Mouse (Mus musculus) 3134 (cell line): ENCODE data around the gene Kirrel.

Experiments used
- DNase-seq: peaks from one replicate; pipeline ENCODE4 v3.0.0-alpha.2; 2011; ENCODE audit warnings: low spot score; ENCODE audit not compliant: insufficient read length; ENCODE audit errors: extremely low read depth

Gene Kirrel

DNA sequence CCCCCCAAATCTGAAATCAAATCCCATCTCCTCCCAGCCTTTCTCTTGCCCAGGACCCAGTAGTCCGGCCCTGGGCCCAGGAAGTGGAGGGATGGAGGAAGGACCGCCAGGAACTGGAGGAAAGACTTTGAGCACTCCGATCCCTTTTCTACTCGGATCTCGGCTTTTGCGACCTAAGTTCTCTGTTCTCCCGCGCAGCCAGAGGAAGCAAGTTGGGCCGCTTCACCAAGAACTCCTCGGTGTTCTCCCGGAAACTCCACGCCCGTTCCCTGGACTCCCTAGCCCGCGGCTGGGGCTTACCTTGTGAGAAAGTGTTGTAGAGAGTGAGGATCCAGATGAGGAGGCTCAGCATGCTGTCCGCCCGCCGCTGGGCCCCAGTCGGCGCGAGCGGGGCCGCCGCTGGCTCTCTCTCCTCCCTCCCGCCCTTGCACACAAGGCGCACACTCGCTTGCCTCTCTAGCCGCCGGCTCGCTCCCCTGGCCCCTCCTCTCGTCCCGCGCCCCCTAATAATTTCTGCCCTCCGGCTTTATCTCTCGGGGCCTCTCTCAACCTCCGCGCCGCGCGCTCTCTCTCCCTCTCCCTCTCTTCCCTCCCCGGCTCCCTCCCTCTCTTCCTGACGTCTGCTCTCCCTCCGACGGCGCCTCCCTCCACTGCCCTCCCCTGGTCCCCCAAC lies at the start of gene Kirrel:
Gene Kirrel, minus strand, starts transcription at position 652 of the 673 bp plus-strand sequence.
- no peak for DNase-seq

DNA sequence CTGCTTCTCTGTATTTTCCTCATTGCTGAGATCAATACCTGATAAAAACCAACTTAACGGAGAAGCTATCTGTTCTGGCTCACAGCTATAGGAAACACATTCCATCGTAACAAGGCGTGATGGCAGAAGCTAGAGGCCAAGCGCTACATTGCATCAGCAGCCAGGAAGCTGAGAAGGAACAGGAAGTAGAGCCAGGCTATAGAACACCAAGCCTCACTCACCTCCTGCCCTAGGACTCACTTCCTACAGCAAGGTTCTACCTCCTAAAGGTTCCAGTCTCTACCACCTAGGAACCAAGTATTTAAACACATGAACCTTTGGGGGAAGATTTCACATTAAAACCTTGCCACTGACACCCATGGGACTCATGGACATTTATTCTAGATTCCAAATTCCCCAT lies 49.1 kb upstream of the Kirrel start:
- DNase-seq: no peak

DNA sequence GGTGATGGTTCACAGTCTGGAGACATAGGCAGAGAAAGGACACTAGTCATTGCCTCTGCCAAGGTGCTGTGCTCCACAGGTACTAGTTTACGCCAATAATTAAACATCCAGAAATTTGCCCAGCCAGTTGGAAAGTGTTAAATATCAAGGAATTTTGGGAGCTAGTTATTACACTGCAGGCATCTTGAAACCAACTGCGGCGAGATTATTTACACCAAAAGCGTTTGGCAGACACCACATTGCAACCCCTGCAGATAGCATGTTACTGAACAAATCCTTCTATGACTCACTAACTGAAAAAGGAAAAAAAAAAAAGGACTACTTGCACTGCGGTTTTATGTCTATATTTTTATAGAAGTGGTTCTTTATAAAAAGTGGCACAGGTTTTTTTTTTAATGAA lies 47.8 kb upstream of the Kirrel start:
- no peak for DNase-seq

DNA sequence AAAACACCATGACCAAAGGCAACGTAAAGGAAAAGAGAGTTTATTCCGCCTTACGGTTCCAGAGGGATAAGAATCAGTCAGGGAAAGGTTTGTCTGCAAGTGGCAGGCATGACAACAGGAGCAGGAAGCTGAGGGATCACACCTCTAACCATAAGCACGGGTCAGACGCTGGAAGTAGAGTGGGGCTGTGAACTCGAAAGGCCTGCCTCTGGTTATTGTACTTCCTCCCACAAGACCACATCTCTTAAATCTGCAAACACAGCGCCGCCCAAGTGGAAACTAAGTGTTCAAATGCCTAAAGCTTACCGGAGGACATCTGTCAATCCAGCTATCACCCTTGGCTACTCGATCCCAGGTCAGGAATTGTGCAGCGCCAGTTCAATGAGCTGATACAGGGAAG lies 40.6 kb upstream of the Kirrel start:
- DNase-seq: no peak

DNA sequence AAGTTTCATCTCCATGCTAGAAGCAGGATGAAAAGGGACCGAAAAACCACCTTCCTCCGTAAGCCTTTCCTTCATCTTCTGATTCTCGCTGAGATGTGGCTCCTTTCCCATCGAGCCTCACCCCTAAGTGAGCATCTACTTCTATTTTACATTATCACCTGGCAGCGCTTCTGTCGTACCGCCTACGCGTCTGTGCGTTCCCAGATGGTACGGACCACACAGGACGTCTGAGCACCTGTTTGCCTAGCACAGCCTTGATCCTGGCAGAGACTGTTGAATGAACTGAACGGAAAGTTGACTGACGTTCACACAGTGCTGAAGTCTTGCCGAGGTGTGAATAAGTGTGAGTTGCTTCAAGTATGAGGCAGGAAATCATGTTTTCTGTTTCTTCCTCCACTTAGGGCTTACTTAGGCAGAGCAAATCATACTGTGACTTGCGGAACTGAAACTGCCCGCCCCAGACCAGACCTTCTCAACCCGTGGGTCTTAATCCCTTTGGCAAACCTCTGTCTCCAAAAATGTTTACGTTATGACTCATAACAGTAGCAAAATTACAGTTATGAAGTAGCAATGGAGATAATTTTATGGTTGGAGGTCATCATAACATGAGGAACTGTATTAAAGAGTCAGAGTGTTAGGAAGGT lies 39.8 kb upstream of the Kirrel start:
- no peak for DNase-seq

DNA sequence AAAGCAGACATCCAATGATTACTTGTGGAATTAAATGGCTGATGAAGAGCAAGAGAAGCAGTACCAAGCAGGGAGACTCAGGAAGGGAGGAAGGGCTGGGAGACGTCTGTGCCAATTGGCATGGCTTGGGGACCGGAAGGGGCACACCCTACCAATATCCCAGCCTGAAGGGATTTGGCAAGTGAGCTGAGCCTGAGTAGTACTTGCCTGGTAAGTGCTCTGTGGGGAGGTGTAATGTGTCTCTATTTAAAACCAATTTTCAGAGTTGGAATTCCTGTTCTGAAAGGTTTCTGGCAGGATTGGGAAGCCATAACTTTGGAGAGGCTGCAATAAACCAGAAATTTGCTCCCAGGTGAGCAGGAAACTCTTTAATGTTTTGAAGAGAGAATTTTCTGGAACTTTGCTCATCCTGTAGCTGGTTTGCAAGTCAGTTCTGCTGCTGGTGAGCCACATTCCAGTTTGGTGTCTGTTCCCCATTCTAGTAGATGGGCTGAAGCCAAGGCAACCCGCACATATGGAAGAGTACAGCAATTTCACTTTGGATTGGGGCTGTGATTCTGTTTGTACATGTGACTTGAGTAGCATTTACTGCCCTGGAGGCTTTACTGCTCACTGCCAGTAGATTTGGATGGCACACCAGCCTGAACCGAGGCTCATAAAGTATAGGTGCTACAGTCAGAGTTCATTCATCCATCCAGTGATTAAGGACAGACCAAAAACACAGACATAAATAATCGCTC lies 32.0 kb upstream of the Kirrel start:
- peak; percentile 22 for DNase-seq

DNA sequence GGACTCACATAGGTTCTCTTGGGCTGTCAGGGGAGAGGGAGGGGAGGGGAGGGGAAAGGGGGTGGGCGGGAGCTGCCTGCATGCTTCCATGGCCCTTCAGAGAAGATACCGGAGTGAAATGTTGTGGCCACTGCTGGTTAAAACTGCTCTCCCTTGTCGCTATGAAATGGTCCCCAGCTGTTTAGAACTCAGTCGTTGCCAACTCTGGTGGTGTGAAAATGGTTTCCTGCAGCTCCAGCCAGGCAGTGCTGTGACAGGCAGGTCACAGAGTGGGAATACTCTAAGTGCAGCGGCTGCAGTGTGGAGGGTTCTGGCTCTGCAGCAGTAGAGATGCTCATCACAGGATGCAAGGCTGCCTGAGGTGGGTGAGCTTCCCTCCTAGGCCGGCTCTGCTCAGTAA lies 22.1 kb upstream of the Kirrel start:
- no peak for DNase-seq

DNA sequence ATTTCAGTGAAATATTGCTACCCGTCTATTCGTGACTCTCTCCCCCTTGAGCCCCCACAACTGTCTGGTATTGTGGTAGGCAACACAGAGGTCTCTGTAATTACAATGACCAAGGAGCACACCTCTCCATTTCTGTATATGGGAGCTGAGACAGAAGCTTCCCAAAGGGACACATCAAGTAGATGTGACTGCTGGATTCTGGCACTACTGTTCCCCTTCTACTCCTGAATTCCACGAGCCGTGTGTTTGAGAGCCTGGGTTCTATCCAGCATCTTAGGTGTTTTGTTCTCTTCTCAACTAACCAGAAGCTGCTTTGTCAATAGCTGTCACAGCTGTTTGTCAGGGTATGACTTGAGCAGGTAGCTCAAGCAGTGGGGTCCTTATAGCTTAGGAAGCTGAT lies 20.5 kb upstream of the Kirrel start:
- no peak for DNase-seq

DNA sequence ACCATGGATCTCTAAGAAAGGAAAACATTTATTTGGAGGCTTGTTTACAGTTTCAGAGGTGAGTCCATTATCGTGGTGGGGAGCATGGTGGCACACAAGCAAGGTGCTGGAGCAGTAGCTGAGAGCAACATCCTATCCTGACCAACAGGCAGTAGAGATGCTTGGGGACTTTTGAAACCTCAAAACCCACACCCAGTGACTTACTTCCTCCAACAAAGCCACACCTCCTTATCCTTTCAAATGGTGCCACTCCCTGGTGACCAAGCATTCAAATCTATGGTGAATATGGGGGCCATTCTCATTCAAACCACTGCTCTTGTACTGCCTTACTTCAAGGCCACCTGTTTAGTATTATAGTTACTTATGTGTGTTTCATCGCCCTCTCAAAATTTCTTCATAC lies 20.0 kb upstream of the Kirrel start:
- no peak for DNase-seq

DNA sequence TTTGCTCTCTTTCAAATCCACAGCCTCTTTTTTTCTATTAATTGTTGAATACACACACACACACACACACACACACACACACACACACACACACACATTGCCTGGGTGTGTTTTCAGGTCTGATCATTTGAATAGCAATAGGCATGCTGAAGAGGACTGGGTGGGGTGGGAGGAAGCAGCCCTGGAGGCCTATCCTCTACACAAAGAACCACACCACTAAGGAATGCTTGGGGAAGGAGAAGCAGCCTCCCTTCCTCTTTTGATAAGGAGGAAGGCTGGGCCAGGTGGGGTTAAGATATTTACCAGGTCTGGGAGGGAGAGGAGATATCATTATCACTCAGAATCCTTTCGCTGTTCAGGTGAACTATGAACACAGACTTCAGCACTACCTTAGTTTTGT lies 19.2 kb upstream of the Kirrel start:
- no peak for DNase-seq

DNA sequence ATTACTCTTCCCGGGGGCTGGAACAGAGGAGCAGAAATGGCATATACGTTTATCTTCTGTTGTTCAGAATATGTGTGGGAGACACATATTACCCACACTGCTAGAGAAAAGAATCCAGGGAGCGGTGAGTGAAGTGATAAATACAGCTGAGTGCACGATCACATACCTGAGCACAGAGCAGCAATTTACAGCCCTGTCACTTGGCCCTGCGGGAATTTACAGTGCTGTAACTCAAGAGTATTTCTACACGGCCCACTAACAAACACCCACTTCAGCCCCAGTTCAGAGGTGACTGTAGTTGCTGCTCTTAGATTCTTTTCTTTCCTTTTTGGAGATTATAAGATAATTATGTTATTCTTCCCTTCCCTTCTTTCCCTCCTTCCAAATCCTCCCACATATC lies 18.8 kb upstream of the Kirrel start:
- no peak for DNase-seq

DNA sequence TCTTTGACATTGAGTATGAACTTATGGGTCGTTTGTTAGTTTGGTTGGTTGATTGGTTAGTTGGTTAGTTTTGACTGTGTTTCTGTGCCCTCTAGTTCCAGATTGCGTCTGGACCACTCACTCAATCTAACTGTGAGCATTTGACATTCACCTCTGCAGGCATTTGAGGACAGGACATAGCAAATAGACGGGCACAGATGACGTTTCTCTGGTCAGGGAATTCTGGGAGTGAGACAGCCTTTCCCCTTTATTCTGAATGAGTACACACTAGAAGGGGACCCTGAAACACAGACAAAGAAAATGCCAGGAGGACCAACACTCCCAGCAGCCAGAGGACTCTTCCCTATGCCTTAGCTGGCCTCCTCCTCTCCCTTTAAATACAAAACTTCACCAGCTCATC lies 2.1 kb upstream of the Kirrel start:
- no peak for DNase-seq

DNA sequence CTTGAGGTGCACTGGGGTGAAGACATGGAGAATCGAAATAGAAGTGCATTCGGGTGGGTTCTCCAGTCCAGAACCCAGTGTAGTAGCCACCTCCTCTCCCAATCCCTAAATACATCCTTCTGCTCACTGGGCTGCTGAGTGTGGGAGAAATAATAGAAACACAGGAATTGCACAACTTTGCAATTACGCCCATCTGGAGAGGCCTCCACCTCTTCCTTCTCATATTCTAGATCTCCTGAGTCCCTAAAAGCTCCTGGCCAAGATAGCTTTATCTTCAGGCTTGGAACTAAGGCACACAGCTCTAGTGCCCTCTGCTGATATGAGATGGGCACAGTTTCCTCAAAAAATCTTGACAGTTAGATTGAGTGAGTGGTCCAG lies 880 bp upstream of the Kirrel start:
- peak; percentile 32 for DNase-seq

DNA sequence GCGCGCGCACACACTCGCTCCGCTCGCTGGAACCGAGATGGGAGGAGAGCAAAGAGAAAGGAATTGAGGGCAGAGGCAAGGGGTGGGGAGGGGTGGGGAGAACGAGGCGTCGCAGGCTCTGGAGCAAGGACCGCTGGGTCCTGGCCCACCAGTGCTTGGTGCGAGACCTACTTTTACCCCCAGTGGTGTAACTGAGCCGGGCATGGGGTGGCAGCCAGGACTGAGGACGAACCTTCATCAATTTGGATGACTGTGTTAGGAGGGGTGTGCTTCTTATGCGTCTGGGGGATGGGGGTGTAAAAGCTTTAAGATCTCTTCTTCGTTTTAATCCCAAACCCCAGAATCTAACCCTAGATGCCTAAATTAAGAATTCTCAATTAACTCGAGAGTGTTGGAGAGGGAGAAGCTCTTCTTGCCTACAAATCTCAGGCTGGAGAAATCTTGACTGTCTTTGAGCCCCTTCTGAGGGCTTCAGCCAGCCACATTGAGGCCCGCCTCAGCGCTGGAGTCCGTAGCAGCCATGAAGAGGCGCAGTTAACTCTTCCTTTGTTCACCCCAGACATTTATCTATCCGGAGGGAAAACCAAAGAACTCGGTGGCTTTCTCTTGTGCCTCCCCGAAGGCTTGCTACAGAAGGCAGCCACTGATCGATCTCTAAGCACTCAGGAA lies 356 bp upstream of the Kirrel start:
- DNase-seq: peak; percentile 90

DNA sequence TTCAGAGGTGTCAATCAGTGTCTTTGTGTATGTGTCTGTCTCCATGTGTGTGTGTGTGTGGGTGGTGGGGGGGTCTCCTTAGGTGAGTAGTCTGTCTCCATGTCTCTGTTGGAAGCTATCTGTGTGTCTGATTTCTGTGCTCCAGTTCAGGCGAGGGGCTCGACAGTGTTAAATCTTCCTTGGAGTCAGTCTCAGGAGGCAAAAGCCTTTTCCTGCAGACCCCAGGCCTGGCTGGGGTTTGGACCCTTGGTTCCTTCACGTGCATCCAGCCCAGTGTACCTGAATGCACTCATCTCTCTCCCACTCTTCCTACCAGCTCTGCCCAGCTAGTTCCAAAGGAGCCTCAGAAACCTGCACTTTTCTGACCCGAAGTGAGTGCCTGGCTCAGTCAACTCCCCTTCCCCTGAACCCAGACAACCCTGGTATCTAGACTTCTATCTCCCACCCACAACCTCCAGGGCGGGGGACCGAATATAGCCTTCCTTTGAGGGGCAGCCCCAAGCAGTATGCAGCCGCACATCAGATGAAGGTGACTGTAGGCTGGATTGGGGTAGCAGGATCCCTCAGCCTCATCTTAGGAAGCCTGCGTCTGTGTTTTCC lies 961 bp downstream of the Kirrel start:
- no peak for DNase-seq

DNA sequence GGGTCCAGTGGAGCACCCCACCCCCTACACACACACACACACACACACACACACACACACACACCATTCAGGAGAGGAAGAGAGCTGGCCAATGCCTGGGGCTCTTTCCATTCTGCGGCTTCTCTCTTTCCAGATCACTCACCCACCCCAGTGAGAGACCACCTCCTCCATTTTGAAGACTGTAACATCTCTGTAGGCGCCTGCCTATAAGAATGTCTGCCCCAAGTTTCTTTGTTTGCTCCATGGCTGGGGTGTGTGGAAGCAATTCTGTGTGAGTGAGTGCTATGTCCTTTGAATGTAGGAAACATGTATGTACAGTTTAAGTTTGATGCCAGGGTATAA lies 1.5 kb downstream of the Kirrel start:
- no peak for DNase-seq

DNA sequence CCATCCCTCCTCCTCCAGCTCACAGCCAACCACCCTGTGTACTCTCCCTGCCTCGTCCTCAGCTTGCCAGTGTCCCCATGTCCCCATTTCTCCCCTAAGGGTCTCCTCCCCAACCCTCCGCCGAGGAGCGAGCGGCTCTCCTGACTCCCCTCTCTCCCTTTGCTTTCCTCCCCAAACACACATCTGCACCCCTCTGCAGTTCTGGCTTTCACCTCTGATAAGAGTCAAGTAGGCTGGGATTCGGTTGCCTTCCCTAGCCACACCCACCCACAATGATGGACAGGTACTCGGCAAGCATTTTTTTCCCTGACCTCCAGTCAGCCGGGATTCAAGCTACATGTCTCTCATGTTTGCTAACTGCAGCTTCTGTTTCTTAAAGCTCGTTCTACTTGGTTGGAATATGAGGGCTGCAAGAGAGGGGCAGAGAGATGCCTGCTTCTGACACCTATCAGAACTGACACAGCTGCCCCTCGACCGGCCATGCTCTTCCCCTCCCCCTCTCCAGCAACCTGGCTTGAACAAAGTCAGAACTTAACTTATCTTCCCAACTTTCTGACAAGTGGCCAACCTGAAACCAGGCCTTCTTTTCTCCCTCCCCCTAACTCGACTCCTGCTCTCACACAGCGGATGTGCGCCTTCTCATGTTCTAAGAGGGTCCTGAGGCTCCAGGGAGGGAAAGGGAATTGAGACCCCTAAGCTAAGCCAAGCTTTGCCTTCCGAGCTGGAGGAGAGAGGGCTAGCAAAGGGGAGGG lies 2.0 kb downstream of the Kirrel start:
- DNase-seq: peak; percentile 75

DNA sequence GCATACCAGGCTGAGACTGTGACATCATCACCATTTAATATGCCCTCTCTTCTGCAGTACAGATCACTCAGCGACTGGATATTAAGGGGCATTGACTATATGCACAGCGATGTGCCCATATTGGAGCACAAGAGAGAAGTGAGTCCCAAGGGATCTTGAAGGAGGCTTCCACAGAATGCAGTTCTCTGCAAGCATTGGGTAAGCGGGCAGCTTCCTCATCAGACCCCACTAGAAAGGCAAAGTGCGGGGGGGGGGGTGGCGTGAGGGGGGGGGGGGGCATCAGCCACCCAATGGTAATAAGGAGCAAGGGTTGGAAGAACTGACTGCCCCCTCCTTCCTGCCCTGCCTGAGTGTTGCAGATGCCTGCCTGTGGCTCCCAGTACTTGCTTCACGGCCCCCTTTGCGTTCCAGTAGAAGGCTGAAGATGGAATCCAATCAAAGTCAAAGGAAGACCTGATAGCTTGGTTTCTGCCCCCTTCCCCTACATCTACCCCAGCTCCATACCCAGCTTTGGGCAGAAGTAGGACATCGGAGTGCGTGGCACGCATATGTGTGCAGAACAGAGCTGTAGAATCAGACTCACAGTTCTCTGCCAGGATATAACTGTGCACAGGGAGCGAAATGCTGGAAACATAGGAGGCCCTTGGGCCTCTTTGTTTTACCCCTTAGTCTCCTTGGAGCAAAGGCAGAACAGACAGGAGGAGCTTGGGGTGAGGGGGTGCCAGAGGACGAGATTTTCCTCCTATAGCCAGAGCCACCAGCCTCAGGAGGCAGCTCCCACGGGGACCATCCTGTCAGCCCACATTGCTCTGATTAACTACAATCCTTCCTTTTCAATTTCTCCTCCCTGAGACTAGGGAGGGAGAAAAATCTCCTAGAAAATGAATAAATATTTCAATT lies 3.1 kb downstream of the Kirrel start:
- no peak for DNase-seq

DNA sequence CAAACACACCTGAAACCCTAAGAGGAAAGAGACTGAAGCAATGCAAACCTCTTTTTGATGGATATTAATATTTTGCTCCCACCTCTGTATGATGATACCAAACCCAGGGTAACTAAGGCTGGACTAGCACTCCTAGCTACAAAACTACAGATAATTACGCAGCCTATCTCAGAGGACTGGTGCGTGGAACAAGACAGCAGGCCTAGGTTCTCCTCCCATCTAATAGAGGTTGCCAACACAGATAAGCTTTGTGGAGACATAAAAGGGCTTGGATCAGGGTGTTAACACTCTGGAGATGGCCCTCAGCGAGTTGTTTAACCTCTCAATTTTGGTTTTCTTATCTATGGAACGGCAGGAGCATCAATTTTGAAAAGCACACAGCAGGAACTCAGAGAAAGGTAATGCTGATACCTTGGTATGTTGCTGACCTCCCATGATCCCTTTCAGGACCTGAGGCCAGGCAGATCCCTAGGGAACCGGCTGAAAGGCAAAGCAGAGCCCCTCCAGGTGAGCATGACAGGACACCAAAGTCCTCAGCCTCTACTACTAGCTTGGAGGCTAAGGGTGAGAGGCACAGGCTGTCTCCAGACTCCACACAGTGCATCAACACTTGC lies 5.0 kb downstream of the Kirrel start:
- no peak for DNase-seq
